Mouse (Mus musculus) pancreas, adult 10 weeks (tissue): Measurements from ENCODE around the gene Larp4b. TPM values are rescaled to one million over a fixed set of nuclear protein-coding genes. Genes with fewer than 3 reads are reported as not detected.

Source experiments
- polyA plus RNA-seq: library from polyadenylated mRNA; stranded (reverse); fragments of 350-450 nt; fragmentation: Illumina TruSeq; extraction: RNeasy Lipid Tissue Mini Kit (QIAGEN cat#74804); gene quantifications from one replicate; pipeline ENCODE4 v1.2.3, GENCODE M21; 2015; ENCODE audit warnings: low read depth, low replicate concordance; ENCODE audit not compliant: insufficient read depth

The Larp4b gene
- 9.7 TPM for polyA plus RNA-seq

DNA sequence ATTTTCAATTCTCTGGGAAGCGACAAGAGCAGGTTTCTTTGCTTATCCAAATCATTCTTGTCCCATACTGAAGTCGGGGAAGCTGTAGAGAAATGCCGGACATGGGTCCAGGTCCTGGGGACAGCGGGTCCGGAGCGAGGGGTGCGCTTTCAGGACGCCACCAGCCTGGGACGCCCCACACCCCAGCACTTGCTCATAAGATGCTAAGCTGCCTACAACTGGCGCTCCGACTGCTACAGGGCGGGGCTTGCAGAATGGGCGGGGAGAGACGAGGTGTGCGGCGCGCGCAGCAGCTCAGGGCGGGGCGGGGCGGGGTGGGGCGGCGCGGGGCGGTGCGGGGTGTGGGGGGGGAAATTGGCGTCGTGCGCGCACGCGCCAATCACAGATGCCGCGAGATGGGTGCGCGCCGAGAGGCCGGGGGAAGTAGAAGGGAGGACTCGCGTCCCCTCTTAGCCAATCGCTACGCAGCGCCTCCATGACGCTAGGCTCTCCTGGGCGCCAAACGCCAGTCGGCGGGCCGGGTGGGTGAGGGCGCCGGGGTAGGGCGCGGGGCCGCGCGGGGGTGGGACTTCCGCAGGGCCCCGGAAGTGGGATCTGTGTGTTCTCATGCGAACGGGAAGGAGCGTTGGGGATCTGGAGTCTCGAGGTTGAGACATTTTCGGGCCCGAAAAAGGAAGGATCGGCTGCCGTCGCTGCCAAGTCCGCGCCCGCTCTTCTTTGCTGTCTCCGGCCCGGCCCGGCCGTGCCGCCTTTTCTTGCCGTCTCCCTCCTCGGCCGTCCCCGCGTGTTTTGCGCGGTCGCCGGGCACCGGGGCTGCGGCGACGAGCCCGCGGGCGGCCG is at the start of gene Larp4b:
Larp4b (plus strand) TSS at position 566 of the 840 bp plus-strand sequence.

Other genes starting within 250 kb of the Larp4b start
- 8.4 TPM for gene Wdr37, start 222.0 kb upstream of the Larp4b start, polyA plus RNA-seq
- gene Idi1, start 208.4 kb upstream of the Larp4b start, polyA plus RNA-seq = 3.1 TPM
- gene Gm9745, start 145.7 kb upstream of the Larp4b start, polyA plus RNA-seq = not detected
- gene Idi2, start 141.0 kb upstream of the Larp4b start, polyA plus RNA-seq = not detected
- 6.7 TPM for gene Gtpbp4, start 97.8 kb upstream of the Larp4b start, polyA plus RNA-seq
- gene Dip2c, start 182.6 kb downstream of the Larp4b start, polyA plus RNA-seq = 3.3 TPM